Comparison of ENCODE assay signal across 13 mouse cellular contexts in the genomic region with DNA sequence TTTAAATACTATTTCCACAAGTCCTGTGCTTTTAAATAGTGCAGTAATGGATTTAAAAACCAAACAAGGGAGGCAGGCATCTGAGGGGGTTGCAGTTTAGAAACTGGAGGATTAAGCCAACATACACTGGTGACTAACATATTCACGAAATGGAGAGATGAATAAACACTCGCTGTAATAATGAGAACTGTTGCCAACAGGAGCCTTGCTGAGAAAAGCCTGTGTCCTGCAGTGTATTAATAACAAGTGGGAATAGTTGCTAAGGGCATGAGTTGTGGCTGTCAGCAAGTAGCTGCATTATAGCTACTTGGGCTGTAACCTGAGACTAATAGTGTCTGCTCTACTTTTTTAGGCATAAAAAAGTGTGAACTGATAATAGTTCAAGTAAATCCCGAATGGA.
A peak's percentile ranks its signal among the peaks of the same experiment; 100 is the strongest.
DNase-seq lines count a peak whose midpoint lies in the region.
"Had no signal": no experiment of that assay in that cellular context is flagged by ENCODE, and none has a peak within 500 bp of the region (broad histone marks: within the 10 kb centered on the region; RNA-seq: fewer than 3 reads in every experiment).

No protein-coding gene starts in this region.

- H3K36me3 ChIP-seq in limb, embryonic 10.5 days = no peaks in the 10 kb centered on the region
- H3K36me3 ChIP-seq: intestine, embryonic 15.5 days; limb, embryonic 13.5 days; lung, embryonic 15.5 days had no signal

- WGBS in limb, embryonic 10.5 days = 40% methylated on average over 3 of the region's 3 CpGs

- H3K4me1 ChIP-seq in limb, embryonic 10.5 days = peaks cover 13% of the 10 kb centered on the region
- H3K4me1 ChIP-seq: intestine, embryonic 15.5 days had no signal

- H3K4me3 ChIP-seq in limb, embryonic 10.5 days = no peak overlapping the region
- H3K4me3 ChIP-seq: erythroblast, embryonic 14.5 days; intestine, embryonic 15.5 days; limb, embryonic 13.5 days; lung, embryonic 15.5 days had no signal

- no peaks in the 10 kb centered on the region for H3K9me3 ChIP-seq in limb, embryonic 10.5 days (replicated peaks)
- H3K9me3 ChIP-seq: intestine, embryonic 15.5 days; limb, embryonic 13.5 days; lung, embryonic 15.5 days had no signal

- no peak overlapping the region for H3K27ac ChIP-seq in limb, embryonic 10.5 days
- H3K27ac ChIP-seq: intestine, embryonic 15.5 days; limb, embryonic 13.5 days; lung, embryonic 15.5 days had no signal

- no peaks in the 10 kb centered on the region for H3K27me3 ChIP-seq in limb, embryonic 10.5 days (ENCODE audit: low read depth, poor library complexity, severe bottlenecking)
- H3K27me3 ChIP-seq: intestine, embryonic 15.5 days; limb, embryonic 13.5 days; lung, embryonic 15.5 days had no signal

- peak; percentile 4 to 10 for DNase-seq in cerebellum, postnatal 10 days
- no peak for DNase-seq in cerebellum, adult 18-20 months
- peak; percentile 7 for DNase-seq in layer of hippocampus, adult 9-11 months
- no peak for DNase-seq in layer of hippocampus, postnatal 10 days (ENCODE audit: low spot score in 2 of 2)
- DNase-seq in NIH3T3 (ENCODE audit: low read depth) = peak; percentile 87
- DNase-seq in limb, embryonic 10.5 days (ENCODE audit: low spot score) = peak; percentile 37
- DNase-seq in T-cell, adult 2 months (ENCODE audit: low spot score) = no peak
- DNase-seq in gastrocnemius, postnatal 10 days = no peak
- DNase-seq: spleen, adult 18-20 months had no signal

Comparison
In these comparisons a context has a peak if more than half of its experiments do, and no peak if none do; other contexts are left out.
1. DNase-seq: peak in cerebellum, postnatal 10 days (2 of 2), layer of hippocampus, adult 9-11 months (single experiment), NIH3T3 (single experiment) and limb, embryonic 10.5 days (single experiment); none in cerebellum, adult 18-20 months (0 of 2), layer of hippocampus, postnatal 10 days (0 of 2), T-cell, adult 2 months (single experiment) and gastrocnemius, postnatal 10 days (single experiment).